Mouse (Mus musculus) brain, adult 2 months (tissue): ENCODE results near the gene Atp1a3.
A peak's percentile ranks its signal among the peaks of the same experiment; 100 is the strongest.

Experiments
- DNase-seq: peaks from one replicate; pipeline ENCODE4 v3.0.0; 2011; ENCODE audit warnings: low read depth, low spot score

The Atp1a3 gene

DNA sequence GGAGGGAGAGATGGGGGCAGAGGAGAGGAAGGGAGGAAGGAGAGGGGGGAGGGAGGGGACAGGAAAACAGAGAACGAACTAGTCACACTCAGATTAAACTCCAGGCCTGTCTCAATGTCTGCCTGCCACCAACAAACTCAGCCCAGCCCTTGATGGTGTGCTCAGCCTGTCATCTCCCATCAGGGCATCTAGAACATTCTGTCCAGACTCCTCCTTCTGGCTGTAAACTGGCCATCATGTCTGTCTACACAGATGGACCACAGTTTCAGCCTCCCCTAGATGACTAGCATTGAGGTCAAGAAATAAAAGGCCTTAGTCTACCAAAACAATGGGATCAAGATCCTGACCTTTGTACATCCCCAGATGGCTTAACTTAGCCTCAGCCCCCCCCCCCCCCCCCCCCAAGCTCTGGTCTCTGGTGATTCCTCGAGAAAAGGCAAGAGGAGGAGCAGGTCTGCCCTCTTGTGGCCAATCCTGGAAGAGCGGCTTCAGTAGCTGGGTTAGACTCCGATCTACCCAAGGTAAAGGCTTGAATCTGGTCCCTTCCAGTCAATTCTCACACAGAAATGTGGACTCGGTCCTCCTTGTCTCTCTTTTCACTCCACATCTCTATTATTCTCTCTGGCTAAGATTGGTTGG is 40.7 kb downstream of the Atp1a3 start:
- DNase-seq = peak; percentile 89

DNA sequence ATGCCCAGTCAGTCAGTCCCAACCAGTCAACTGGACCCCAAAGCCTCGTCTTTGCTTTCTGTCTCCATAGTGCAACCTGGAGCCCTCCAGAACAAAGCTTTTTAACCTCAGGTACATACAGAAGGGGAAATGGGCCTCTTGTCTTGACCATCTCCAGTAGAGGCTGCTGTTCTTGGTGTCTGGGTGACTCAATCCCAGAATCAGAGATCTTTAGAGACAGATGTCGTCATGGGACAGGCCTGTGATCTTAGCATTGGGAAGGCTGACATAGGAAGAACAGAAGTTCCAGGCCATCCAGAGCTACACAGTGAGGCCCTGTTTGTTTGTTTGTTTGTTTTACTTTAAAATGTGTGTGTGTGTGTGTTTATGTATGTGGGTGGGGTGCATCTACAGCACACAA is 41.5 kb downstream of the Atp1a3 start:
- no peak for DNase-seq

DNA sequence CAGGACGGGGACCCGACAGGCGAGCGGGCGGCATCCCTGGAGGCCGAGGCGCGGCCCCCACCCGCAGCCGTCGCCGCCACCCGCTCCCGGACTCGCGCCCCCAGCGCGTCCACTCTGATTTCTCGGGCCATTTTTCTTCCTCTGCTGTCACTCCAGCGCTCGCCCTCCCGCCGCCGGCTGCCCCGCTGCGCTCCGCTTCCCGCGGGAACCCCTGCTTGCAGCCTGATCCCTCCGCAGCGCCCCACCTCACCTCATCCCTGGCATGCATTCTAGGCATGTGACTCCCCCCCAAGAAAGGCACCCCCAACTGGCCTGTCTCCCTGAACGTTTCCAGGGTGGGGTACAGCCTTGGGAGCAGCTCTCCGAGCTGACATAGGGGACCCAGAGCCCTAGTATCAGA is 50.5 kb downstream of the Atp1a3 start:
- no peak for DNase-seq

DNA sequence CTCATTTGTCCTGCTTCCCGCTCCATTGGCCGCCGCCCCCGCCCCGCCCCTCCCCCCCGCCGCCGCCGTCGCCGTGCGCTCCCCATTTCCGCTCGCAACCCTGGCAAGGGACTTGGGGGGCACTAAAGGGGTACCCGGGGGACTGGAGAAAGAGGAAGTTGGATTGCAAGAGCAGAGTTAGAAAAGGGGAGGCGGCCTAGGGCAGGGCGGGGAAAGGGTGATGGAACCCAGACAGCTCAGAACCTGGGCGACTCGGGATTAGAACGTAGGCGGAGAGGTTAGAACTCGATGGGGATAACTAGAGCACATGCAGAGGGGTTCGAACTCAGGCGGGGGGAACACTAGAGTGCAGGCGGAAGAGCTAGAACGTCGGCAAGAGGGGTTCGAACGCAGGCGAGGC is 51.3 kb downstream of the Atp1a3 start:
- DNase-seq = no peak

DNA sequence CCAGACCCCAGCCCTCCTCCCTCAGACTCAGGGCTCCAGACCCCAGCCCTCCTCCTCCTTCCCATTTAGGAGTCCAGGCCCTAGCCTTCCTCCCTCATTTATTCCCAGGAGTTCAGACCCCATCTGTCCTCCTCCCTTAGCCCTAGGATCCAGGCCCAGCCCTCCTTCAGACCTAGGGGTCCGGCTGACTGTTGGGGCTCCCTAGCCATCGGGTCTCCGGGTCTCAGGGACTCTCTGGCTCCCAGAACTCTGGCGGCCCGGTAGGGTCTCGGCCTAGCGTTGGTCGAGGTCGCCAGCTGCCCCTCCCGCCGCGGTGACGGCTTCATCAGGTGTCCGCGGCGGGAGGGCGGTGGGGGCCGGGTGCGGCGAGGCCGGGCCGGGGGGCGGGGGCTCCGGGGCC is 51.8 kb downstream of the Atp1a3 start:
- no peak for DNase-seq

DNA sequence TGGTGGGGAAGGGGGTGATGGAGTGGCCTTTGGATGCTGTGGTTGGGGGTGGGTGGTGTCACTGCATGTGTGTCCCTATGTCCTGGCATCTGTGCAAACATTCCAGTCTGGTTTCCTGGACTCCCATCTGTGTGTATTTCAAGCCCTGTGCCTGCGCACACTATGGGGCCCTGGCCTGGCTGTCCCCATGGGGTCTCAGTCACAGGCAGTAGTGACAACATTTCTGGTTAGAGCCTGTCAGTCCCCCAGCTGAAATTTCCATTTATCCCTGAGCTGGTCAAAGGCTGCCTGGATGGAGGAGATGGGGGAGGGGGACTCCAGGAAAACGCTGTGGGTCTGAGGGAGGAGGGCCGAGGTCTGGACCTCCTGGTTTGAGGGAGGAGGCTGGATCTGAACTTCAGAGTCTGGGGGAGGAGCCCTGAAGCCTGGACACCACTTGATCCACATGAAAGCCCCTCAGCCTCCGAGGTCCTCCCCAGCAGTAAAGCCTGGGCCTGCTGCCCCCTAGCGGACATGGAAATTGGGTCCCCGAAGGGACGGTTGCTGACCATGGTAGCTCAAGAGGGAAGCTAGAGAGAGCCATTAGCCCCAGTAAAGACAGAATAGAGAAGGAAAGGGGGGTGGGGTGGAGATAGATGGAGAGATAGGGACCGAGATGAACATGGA is 55.7 kb downstream of the Atp1a3 start:
- peak; percentile 62 for DNase-seq

DNA sequence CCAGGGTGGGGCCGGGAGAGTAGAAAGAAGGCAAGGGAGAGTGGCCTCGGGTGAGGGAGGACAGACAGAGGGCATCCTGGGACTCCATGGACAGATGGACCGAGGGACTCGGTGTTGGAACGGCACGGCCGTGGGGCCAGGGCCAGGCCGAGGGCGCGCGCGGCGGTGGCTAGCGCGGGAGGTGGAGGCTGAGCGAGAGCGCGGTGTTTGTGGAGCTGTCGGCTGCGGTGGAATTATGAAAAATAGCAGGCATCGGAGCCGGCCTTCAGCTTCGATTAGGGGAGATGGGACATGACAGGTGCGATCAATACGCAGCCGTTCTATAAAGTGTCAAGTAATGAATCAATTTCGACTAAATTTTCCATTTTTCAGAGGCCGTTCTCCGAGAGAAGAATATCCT is 57.0 kb downstream of the Atp1a3 start:
- DNase-seq = no peak

DNA sequence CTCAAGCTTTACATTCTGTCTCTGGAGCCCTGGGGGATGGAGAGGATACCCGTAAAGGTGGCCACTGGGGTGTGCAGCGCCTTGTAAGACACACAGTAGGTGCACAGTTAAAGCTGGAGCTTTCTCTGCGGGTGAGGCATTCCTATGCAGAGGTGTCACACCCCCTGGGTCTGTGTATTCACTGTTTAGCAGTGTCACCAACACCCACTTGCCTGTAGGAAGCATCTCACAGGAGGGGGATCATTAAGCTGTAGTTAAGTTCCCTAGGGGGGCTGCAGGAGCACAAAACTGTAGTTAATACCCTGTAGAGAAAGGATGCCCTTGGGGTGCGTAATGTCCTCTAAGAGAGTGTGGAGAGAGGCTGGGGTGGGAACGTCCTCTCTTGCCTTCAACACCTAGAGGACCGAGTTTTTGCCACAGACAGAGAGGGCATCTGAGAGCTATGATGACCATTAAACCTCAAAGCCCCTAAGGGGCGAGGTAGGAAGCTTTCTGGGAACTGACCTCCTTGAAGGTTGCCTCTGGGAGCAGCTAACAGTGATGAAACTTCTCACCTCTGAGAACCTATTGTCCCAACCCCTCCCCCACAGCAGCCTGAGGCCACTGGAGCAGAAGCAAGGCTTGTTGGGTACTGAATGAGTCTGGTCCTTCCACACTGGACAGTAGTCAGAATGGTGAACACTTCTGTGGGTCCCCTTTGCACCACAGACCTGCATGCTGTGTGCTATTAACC is 58.3 kb downstream of the Atp1a3 start:
- DNase-seq = no peak

DNA sequence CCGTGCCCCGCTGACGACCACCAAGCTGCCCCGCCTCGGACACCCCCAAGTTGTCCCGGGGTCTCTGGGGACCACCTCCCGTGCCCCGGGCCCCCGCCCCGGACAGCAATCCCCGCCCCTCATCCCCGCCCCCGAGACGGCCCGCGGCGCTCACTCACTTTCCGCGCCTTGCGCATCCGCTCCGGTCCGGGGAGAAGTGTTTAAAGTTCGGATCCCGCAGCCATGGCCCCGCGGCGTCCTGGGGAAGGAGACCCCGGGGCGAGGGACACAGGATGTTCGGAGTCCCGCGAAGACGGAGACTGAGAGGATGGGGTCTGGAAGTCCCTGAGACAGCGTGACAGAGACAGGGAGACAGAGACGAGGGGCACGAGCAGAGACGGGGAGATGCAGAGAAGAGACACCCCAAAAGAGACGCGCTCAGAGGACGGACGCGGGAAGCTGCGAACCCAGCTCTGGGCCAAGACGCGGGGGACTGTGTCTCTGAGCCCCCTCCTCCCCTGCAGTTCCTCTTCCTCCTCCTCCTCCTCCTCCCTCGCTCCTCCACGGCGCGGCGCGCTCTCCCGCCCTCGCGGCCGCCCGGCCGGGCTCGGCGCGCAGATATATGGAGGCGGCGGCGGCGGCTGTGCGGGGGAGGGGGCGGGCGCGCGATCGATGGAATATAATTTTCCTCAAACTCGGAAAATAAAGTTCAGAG is 61.4 kb downstream of the Atp1a3 start, which contains the start of gene Gm4881:
Gm4881 (minus strand) TSS at position 238 of the 694 bp plus-strand sequence.
- DNase-seq = no peak

DNA sequence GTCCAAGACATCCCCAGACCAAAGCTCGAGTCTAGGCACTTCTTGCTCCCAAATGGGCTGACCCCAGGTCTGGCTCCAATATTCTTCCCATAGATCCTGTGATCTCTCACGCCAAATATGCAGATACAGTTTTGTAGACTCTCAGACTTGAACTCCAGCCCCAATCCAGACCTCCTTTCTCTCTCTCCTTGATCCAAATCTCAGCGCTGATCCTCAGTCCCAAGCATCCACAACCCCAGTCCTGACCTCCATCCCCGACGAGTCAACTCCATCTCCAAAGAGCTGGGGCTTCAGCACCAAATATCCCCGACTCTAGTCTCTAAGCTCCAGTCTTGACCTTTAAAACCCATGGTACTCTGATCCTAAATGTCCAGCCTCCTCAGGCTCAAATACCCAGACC is 62.1 kb downstream of the Atp1a3 start:
- no peak for DNase-seq

DNA sequence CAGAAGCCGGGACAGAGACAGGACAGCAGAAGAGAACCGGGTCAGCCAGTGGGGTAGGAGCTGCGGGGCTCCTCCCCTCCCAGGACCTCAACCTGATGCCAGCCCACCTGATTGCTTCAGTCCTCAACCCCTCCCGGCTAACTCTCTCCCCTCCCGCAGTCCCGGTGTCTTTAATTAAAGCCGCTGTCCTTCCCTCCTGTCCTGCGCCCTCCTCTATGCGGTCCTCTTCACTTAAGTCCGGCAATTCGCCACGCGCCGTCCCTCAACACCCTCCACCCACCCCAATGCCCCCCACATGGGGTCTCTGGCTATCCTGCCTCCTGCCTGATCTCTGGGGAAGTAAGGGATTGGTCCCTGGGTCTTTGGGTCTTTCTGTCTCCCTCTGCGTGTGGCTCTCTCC is 74.1 kb downstream of the Atp1a3 start:
- DNase-seq = no peak

DNA sequence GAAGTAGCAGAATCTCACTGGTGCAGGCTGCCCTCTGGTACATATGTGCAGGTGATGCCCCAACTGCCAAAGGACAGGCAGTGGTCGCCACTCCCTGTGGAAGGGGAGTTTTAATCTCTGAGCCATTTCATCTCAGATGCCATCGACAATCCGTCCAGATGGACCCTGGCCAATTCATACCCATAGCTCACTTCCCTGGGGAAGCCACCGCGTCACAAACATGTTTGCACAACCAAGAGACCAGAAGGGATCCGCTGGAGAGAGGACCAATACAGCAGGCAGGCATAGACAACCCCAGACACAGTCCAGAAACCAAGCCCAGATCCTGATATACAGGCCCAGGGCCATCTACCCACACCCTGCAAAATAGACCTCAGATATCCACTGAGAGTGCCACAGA is 75.3 kb downstream of the Atp1a3 start:
- DNase-seq = no peak
